Mouse (Mus musculus): ENCODE results near the gene Agk.

GRCm38 (mm10) chr6:40443281-40443928 lies 118.4 kb downstream of the Agk start:
- TF ChIP-seq POLR2A (IDR thresholded peaks at IDR 0.05; ENCODE audit: control insufficient read depth, low read depth, low read length) (no peak), CTCF (IDR thresholded peaks at IDR 0.05; ENCODE audit: control insufficient read depth, insufficient read depth, insufficient replicate concordance, low read depth, low read length) (no peak)
